Mouse (Mus musculus) stomach, postnatal 0 days (tissue): ENCODE results near the gene Sdf4.

Experiments
- CTCF ChIP-seq: IDR thresholded peaks from 2 replicates; pipeline ENCODE4 v1.5.1; 2016; ENCODE audit warnings: antibody characterized with exemption, low read depth, mild to moderate bottlenecking, moderate library complexity
- EP300 ChIP-seq: optimal IDR thresholded peaks from 2 replicates; pipeline ENCODE3; 2016; ENCODE audit warnings: antibody characterized with exemption

GRCm38 (mm10) chr4:156004109-156004508 lies 11.4 kb downstream of the Sdf4 start:
- TF ChIP-seq CTCF, result no peak
- no peak for TF ChIP-seq EP300
